Mouse (Mus musculus) C2C12 (cell line): ENCODE results near the gene Dcaf5.

Experiments used
- CEBPB ChIP-seq: IDR thresholded peaks from one replicate; pipeline ENCODE4 v1.6.1; 2011; ENCODE audit warnings: low read depth, mild to moderate bottlenecking, control low read depth, moderate library complexity
- CTCF ChIP-seq: IDR thresholded peaks from one replicate; pipeline ENCODE4 v1.5.1; 2011; ENCODE audit not compliant: control insufficient read depth, insufficient read depth, insufficient read length
- MAX ChIP-seq: IDR thresholded peaks from one replicate; pipeline ENCODE4 v1.6.1; 2011; ENCODE audit warnings: mild to moderate bottlenecking, control low read depth
- MYOD1 ChIP-seq: IDR thresholded peaks from one replicate; pipeline ENCODE4 v1.6.1; 2011; ENCODE audit warnings: low read depth; ENCODE audit not compliant: control insufficient read depth, insufficient read length

GRCm38 (mm10) chr12:80360321-80360720 is 76.1 kb downstream of the Dcaf5 start:
- TF ChIP-seq CTCF: no peak
- no peak for TF ChIP-seq MYOD1
- TF ChIP-seq MAX: no peak
- TF ChIP-seq CEBPB: no peak
